Mouse (Mus musculus) intestine, embryonic 15.5 days (tissue): Measurements from ENCODE around the gene Srgap3. TPM values are rescaled to one million over a fixed set of nuclear protein-coding genes. Genes with fewer than 3 reads are reported as not detected.

Source experiments
- ATAC-seq: fragments of 200-750 bp; cut with Nextera tagmentation; 2 replicates; pipeline ENCODE4 v1.8.0; 2017; ENCODE audit warnings: moderate TSS enrichment, moderate library complexity
- H3K27ac ChIP-seq: fragments of 300-500 bp; sonication (generic); 2 replicates; pipeline ENCODE4 v1.5.1; 2015; ENCODE audit warnings: mild to moderate bottlenecking, inconsistent platforms
- H3K27me3 ChIP-seq: fragments of 300-500 bp; sonication (generic); replicated peaks from 2 replicates; pipeline ENCODE4 v1.6.1; 2015; ENCODE audit warnings: inconsistent platforms
- H3K36me3 ChIP-seq: fragments of 300-500 bp; sonication (generic); 2 replicates; pipeline ENCODE4 v1.6.1; 2015; ENCODE audit warnings: inconsistent platforms
- H3K4me1 ChIP-seq: fragments of 300-500 bp; sonication (generic); replicated peaks from 2 replicates; pipeline ENCODE4 v1.6.1; 2015; ENCODE audit warnings: inconsistent platforms
- H3K4me2 ChIP-seq: fragments of 300-500 bp; sonication (generic); replicated peaks from 2 replicates; pipeline ENCODE4 v1.6.1; 2015; ENCODE audit warnings: mild to moderate bottlenecking, inconsistent platforms
- H3K4me3 ChIP-seq: fragments of 300-500 bp; sonication (generic); replicated peaks from 2 replicates; pipeline ENCODE4 v1.5.1; 2015; ENCODE audit warnings: inconsistent platforms
- H3K9ac ChIP-seq: fragments of 300-500 bp; sonication (generic); 2 replicates; pipeline ENCODE4 v1.6.1; 2015; ENCODE audit warnings: inconsistent platforms
- H3K9me3 ChIP-seq: fragments of 300-500 bp; sonication (generic); 2 replicates; pipeline ENCODE4 v1.6.1; 2016; ENCODE audit warnings: inconsistent platforms
- WGBS: fragments of 180-500 bp; shearing (Covaris S2); methylation state at CpG from one replicate; pipeline ENCODE4 v1.1.7; 2015; 5-methylcytosine and 5-hydroxymethylcytosine counted together
- polyA plus RNA-seq: library from polyadenylated mRNA; unstranded; fragments of >200 nt; fragmentation: Nextera tagmentation; extraction: Ambion mirVana; gene quantifications from 2 replicates; pipeline ENCODE4 v1.2.1, GENCODE M21; 2015

Gene Srgap3
- polyA plus RNA-seq, 1 experiment from 2014 or later = 2.6 TPM

GRCm38 (mm10) chr6:112839391-112839790, 107.7 kb downstream of the Srgap3 start:
- Histone ChIP-seq H3K9me3 (no peaks in the 10 kb centered on the region), H3K36me3 (no peaks in the 10 kb centered on the region), H3K27ac (no peak overlapping the region), H3K4me1 (0 out of 2 replicates have a peak, but pooled peaks cover 3% of the 10 kb centered on the region), H3K27me3 (no peaks in the 10 kb centered on the region), H3K4me2 (no peak overlapping the region), H3K9ac (no peak overlapping the region), H3K4me3 (no peak overlapping the region)
- 65% methylated on average over 3 of the region's 3 CpGs for WGBS
- ATAC-seq = no peak

DNA sequence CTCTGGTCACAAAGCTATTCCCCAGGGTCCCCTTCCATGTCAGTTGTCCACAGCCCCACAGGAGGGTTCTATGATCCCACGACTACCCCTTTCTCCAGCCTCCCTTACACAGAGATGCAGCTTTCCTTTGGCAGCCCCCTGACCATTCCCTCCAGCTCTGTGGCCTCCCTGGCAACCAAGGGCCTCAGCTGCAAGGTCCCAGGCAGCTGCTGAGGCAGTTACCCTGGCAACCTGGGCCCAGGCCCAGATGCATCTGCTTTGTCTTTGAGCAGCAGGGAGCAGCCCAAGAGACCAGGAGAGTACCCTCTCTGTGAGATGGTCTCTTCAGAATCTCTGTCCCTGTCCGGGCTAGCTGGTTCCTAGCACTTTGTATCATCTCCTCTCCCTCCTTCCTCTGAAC, 108.2 kb downstream of the Srgap3 start:
- WGBS = 68% methylated on average over 2 of the region's 2 CpGs
- no peaks in the 10 kb centered on the region for H3K9me3 ChIP-seq
- no peak overlapping the region for H3K9ac ChIP-seq
- no peak overlapping the region for H3K27ac ChIP-seq
- no peak for ATAC-seq
- no peak overlapping the region for H3K4me2 ChIP-seq
- no peaks in the 10 kb centered on the region for H3K36me3 ChIP-seq
- no peak overlapping the region for H3K4me3 ChIP-seq
- 0 out of 2 replicates have a peak, but pooled peaks cover 3% of the 10 kb centered on the region for H3K4me1 ChIP-seq
- no peaks in the 10 kb centered on the region for H3K27me3 ChIP-seq

GRCm38 (mm10) chr6:112836712-112837111, 110.4 kb downstream of the Srgap3 start:
- Histone ChIP-seq H3K9me3 (no peaks in the 10 kb centered on the region), H3K36me3 (no peaks in the 10 kb centered on the region), H3K4me2 (no peak overlapping the region), H3K4me1 (no peaks in the 10 kb centered on the region), H3K4me3 (no peak overlapping the region), H3K9ac (no peak overlapping the region), H3K27ac (no peak overlapping the region), H3K27me3 (no peaks in the 10 kb centered on the region)
- WGBS = 78% methylated on average over 4 of the region's 4 CpGs
- ATAC-seq = no peak

DNA sequence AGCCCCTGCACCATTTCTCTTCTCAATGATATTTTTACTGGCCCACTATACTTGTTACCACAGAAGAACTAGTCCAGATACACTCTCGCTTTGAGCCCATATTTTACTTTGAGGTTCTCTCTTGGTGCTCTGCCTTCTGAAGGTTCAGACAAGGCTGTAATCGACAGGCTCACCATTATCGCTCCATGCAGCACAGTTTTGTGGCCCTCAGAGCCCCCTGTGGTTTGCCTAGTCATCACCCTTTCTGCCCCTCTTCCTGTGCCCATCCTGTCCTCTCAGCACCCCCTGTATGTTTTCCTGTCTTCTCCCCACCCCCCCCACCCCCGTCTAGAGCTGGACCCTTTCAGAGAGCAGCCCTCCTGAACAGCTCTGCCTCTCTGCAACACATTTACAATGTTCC, 111.7 kb downstream of the Srgap3 start:
- Histone ChIP-seq H3K4me1 (no peaks in the 10 kb centered on the region), H3K27me3 (no peaks in the 10 kb centered on the region), H3K4me3 (no peak overlapping the region), H3K36me3 (no peaks in the 10 kb centered on the region), H3K4me2 (no peak overlapping the region), H3K27ac (no peak overlapping the region), H3K9me3 (no peaks in the 10 kb centered on the region), H3K9ac (no peak overlapping the region)
- no peak for ATAC-seq
- WGBS = 86% methylated on average over 4 of the region's 4 CpGs

- ATAC-seq = no peak
- H3K27me3 ChIP-seq = no peaks in the 10 kb centered on the region
- 86% methylated on average over 5 of the region's 5 CpGs for WGBS
These were observed 112.6 kb downstream of the Srgap3 start for GRCm38 (mm10) chr6:112834430-112834829.

DNA sequence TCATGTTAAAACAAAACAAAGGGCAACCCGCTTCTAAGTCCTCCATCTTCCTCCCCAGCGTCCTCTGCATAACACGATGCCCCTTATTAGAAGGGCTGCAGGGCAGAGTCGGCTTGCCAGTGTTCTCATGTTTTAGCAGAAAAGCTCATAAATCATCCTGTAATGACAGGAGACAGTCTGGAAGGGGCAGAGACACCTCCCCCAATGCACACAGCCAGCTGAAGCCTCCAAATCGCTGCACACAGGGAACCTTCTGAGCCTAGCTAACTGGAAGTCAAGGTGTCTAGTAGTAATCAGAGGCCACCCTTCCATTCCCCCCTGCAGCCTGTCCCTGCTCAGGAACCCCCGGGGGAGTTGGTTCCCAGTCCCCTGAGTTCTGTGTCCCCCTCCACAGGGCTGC, 113.3 kb downstream of the Srgap3 start:
- H3K36me3 ChIP-seq = no peaks in the 10 kb centered on the region
- H3K27ac ChIP-seq = no peak overlapping the region
- no peaks in the 10 kb centered on the region for H3K9me3 ChIP-seq
- no peak overlapping the region for H3K4me2 ChIP-seq
- H3K4me3 ChIP-seq = no peak overlapping the region
- ATAC-seq = 0 out of 2 replicates have a peak, but pooled peaks have one; percentile 20
- no peak overlapping the region for H3K9ac ChIP-seq
- WGBS = 31% methylated on average over 6 of the region's 6 CpGs
- peaks cover 7% of the 10 kb centered on the region; the same call in 1 of the 2 replicates for H3K4me1 ChIP-seq
- no peaks in the 10 kb centered on the region for H3K27me3 ChIP-seq

More at GRCm38 (mm10) chr6:112834430-112834829, 112.6 kb downstream of the Srgap3 start:
- Histone ChIP-seq H3K36me3 (no peaks in the 10 kb centered on the region), H3K4me3 (no peak overlapping the region), H3K4me1 (0 out of 2 replicates have a peak, but pooled peaks cover 2% of the 10 kb centered on the region), H3K9me3 (no peaks in the 10 kb centered on the region), H3K27ac (no peak overlapping the region), H3K4me2 (no peak overlapping the region), H3K9ac (no peak overlapping the region)

DNA sequence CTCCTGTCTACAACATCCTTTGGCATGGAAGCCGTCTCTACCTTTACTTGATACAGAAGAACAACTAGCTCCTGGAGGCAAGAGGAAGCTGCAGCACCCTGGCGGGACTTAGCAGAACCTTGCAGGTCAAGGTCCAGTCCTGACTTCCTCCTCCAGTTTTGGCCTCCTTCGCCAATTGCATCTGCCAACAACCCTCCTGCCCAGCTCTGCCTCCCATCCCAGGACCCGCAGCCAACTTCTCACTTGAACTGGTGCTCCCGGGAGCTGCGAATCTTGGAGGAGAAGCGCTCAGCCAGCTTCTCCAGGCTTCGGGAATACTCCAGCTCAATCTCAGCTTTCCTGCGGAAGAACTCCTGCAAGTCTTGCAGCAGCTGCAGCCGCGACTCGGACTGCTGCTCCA, 117.9 kb downstream of the Srgap3 start:
- H3K27ac ChIP-seq = 0 out of 2 replicates have a peak overlapping the region, but pooled peaks have one; percentile 14
- no peaks in the 10 kb centered on the region for H3K27me3 ChIP-seq
- no peak for ATAC-seq
- WGBS = 72% methylated on average over 12 of the region's 12 CpGs
- H3K4me2 ChIP-seq = no peak overlapping the region
- no peaks in the 10 kb centered on the region for H3K36me3 ChIP-seq
- H3K4me1 ChIP-seq = peaks cover 7% of the 10 kb centered on the region; the same call in 1 of the 2 replicates
- no peaks in the 10 kb centered on the region for H3K9me3 ChIP-seq
- no peak overlapping the region for H3K9ac ChIP-seq
- H3K4me3 ChIP-seq = no peak overlapping the region

GRCm38 (mm10) chr6:112828420-112828819, 118.6 kb downstream of the Srgap3 start:
- Histone ChIP-seq H3K4me3 (no peak overlapping the region), H3K4me2 (no peak overlapping the region), H3K9ac (no peak overlapping the region), H3K4me1 (peaks cover 7% of the 10 kb centered on the region; the same call in 1 of the 2 replicates), H3K27ac (no peak overlapping the region), H3K27me3 (no peaks in the 10 kb centered on the region), H3K9me3 (no peaks in the 10 kb centered on the region), H3K36me3 (no peaks in the 10 kb centered on the region)
- 87% methylated on average over 5 of the region's 5 CpGs for WGBS
- no peak for ATAC-seq

DNA sequence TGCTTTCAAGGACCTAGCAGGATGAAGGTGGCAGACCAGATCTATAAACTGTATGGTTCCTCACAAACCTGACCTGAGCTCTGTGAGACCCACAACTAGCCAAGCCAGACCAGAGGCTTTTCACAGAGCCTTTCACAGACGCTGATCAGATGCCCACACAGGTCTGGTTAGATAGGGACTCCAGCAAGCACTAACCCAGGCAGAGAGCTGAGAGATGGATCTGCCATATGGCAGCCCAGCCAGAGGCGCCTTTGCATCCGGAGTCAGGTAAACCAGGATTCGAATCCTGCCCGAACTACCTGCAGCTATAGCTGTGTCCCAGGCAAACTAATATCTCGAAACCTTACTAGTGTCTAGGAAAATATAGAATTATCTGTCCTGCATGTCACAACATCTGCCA, 121.4 kb downstream of the Srgap3 start:
- no peak overlapping the region for H3K27ac ChIP-seq
- no peaks in the 10 kb centered on the region for H3K36me3 ChIP-seq
- H3K4me3 ChIP-seq = no peak overlapping the region
- WGBS = 92% methylated on average over 6 of the region's 6 CpGs
- H3K27me3 ChIP-seq = no peaks in the 10 kb centered on the region
- peaks cover 7% of the 10 kb centered on the region; the same call in 1 of the 2 replicates for H3K4me1 ChIP-seq
- no peak for ATAC-seq
- H3K4me2 ChIP-seq = no peak overlapping the region
- no peak overlapping the region for H3K9ac ChIP-seq
- no peaks in the 10 kb centered on the region for H3K9me3 ChIP-seq

GRCm38 (mm10) chr6:112823096-112823495, 124.0 kb downstream of the Srgap3 start:
- WGBS = 84% methylated on average over 6 of the region's 6 CpGs
- Histone ChIP-seq H3K36me3 (no peaks in the 10 kb centered on the region), H3K9me3 (no peaks in the 10 kb centered on the region), H3K4me3 (no peak overlapping the region), H3K4me1 (no peaks in the 10 kb centered on the region), H3K27ac (no peak overlapping the region), H3K4me2 (no peak overlapping the region), H3K27me3 (no peaks in the 10 kb centered on the region), H3K9ac (no peak overlapping the region)
- ATAC-seq = no peak

- Histone ChIP-seq H3K9me3 (no peaks in the 10 kb centered on the region), H3K9ac (no peak overlapping the region), H3K4me1 (no peaks in the 10 kb centered on the region), H3K4me2 (no peak overlapping the region), H3K27ac (no peak overlapping the region), H3K4me3 (no peak overlapping the region), H3K36me3 (no peaks in the 10 kb centered on the region), H3K27me3 (no peaks in the 10 kb centered on the region)
- no peak for ATAC-seq
- 75% methylated on average over 8 of the region's 8 CpGs for WGBS
These were observed 126.6 kb downstream of the Srgap3 start for GRCm38 (mm10) chr6:112820298-112820992.

DNA sequence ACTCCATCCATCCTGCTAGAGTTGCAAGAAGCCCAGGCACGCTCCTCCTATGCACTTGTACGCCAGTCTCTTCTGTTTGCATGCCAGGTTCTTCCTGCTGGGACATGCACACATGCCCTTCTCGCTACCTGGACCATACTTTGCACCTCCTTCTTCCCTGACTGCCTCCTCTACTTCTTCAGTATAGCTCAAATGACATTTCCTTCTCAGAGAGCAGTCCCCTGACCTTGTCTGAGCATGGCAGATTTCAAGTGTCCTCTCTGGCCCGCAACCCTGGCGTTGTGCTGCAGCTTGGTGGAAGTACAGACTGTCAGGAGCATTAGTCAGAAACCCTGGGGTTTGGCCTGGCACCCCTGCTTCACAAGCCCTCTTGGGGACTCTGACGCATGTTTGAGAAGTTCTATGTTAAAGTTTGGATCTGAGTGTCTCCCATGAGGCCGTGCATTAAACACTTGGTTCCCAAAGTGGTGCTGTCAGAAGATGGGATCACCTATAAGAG, 128.6 kb downstream of the Srgap3 start:
- WGBS = 88% methylated on average over 7 of the region's 7 CpGs
- H3K9ac ChIP-seq = no peak overlapping the region

GRCm38 (mm10) chr6:112815604-112816003, 131.5 kb downstream of the Srgap3 start:
- Histone ChIP-seq H3K4me3 (no peak overlapping the region), H3K9ac (no peak overlapping the region), H3K36me3 (no peaks in the 10 kb centered on the region), H3K27me3 (no peaks in the 10 kb centered on the region), H3K4me2 (no peak overlapping the region), H3K27ac (no peak overlapping the region), H3K4me1 (no peaks in the 10 kb centered on the region), H3K9me3 (no peaks in the 10 kb centered on the region)
- WGBS = 66% methylated on average over 6 of the region's 6 CpGs
- ATAC-seq = no peak

More for the DNA sequence above, 128.6 kb downstream of the Srgap3 start:
- H3K27ac ChIP-seq = no peak overlapping the region
- no peak overlapping the region for H3K4me2 ChIP-seq
- no peaks in the 10 kb centered on the region for H3K4me1 ChIP-seq
- H3K36me3 ChIP-seq = no peaks in the 10 kb centered on the region
- no peaks in the 10 kb centered on the region for H3K9me3 ChIP-seq
- no peaks in the 10 kb centered on the region for H3K27me3 ChIP-seq
- ATAC-seq = no peak
- H3K4me3 ChIP-seq = no peak overlapping the region
